Mouse (Mus musculus) lung, adult 2 months (tissue): ENCODE results near the gene Kiz.

Experiments
- CTCF ChIP-seq: fragments of 200-500 bp; IDR thresholded peaks from 2 replicates; pipeline ENCODE4 v1.5.1; 2011; ENCODE audit warnings: mild to moderate bottlenecking, low read length, control low read depth; ENCODE audit not compliant: insufficient read depth
- POLR2A ChIP-seq: fragments of 200-500 bp; IDR thresholded peaks from 2 replicates; pipeline ENCODE4 v1.6.1; 2011; ENCODE audit warnings: low read depth, mild to moderate bottlenecking, control low read depth, low read length, borderline replicate concordance; ENCODE audit errors: extremely low read depth

DNA sequence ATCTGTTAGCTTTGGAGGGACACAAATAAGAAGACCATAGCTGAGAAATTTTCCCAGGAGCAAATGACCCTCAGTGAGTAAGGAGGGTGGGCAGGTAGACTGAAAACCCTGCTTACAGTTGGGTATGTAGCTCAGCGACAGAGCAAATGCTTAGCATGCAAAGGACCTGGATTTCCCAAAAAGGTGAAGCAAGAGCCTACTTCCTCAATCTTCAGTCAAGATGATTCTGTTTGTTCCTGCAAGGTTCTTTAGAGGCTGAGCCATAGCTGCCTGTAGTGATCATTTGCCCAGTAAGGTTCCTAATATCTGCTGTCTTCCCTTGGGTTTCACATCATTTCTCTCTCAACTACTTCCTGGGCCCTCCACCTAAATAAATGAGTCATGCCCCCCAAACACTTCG lies 7.8 kb upstream of the Kiz start:
- TF ChIP-seq POLR2A = no peak
- TF ChIP-seq CTCF = no peak
